Mouse (Mus musculus) small intestine, adult 2 months (tissue): ENCODE measurements around the gene Gm43064. TPM values are rescaled to one million over a fixed set of nuclear protein-coding genes. Genes with fewer than 3 reads are reported as not detected.
"Not testable (repeated sequence)": the region's sequence is repeated elsewhere in the genome, so short reads cannot be mapped to it uniquely, and the experiment has no call there.

ENCODE experiments used
- H3K27ac ChIP-seq: fragments of 200-500 bp; 2 replicates; pipeline ENCODE4 v1.5.1; 2012; ENCODE audit warnings: low read depth, low read length, control low read depth, inconsistent platforms; ENCODE audit not compliant: insufficient read depth
- H3K27me3 ChIP-seq: fragments of 200-500 bp; 2 replicates; pipeline ENCODE4 v1.6.1; 2012; ENCODE audit warnings: mild to moderate bottlenecking, moderate library complexity, low read length, inconsistent platforms; ENCODE audit not compliant: control insufficient read depth, insufficient read depth
- H3K36me3 ChIP-seq: fragments of 200-500 bp; 2 replicates; pipeline ENCODE4 v1.6.1; 2012; ENCODE audit warnings: mild to moderate bottlenecking, low read length, control low read depth, inconsistent platforms; ENCODE audit not compliant: control insufficient read depth, insufficient read depth
- H3K4me1 ChIP-seq: fragments of 200-500 bp; 2 replicates; pipeline ENCODE4 v1.6.1; 2012; ENCODE audit warnings: low read length, inconsistent platforms, mixed read lengths; ENCODE audit not compliant: control insufficient read depth, insufficient read depth, insufficient read length
- H3K4me3 ChIP-seq: fragments of 200-500 bp; 2 replicates; pipeline ENCODE4 v1.5.1; 2012; ENCODE audit warnings: low read depth, mild to moderate bottlenecking, control low read depth, inconsistent platforms, low read length, moderate library complexity
- CTCF ChIP-seq: fragments of 200-500 bp; IDR thresholded peaks from 2 replicates; pipeline ENCODE4 v1.5.1; 2012; ENCODE audit warnings: low read depth, mild to moderate bottlenecking, control low read depth, inconsistent platforms, low read length, moderate library complexity, mixed read lengths; ENCODE audit not compliant: insufficient replicate concordance, insufficient read length; ENCODE audit errors: extremely low read depth
- POLR2A ChIP-seq: fragments of 200-500 bp; IDR thresholded peaks from 2 replicates; pipeline ENCODE4 v1.6.1; 2012; ENCODE audit warnings: low read depth, mild to moderate bottlenecking, control low read depth, inconsistent platforms, low read length, moderate library complexity
- WGBS: fragments of 180-500 bp; shearing (Covaris S2); methylation state at CpG from one replicate; pipeline ENCODE4 v1.1.7; 2018; 5-methylcytosine and 5-hydroxymethylcytosine counted together
- polyA plus RNA-seq: library from polyadenylated mRNA; depleted of rRNA; stranded (reverse); fragments of >200 nt; gene quantifications from 2 replicates; pipeline ENCODE4 v1.2.3, GENCODE M21; 2012

Gm43064 gene
- polyA plus RNA-seq, 1 experiment = not detected

- 68% methylated on average over 3 of the region's 3 CpGs for WGBS
- Histone ChIP-seq H3K4me3 (no peak overlapping the region), H3K4me1 (peaks cover 2% of the 10 kb centered on the region; the same call in 1 of the 2 replicates), H3K27me3 (no peaks in the 10 kb centered on the region), H3K27ac (no peak overlapping the region), H3K36me3 (no peaks in the 10 kb centered on the region)
- TF ChIP-seq CTCF (no peak), POLR2A (no peak)
Observed at GRCm38 (mm10) chr3:103829036-103829435, 19.7 kb downstream of the Gm43064 start.

DNA sequence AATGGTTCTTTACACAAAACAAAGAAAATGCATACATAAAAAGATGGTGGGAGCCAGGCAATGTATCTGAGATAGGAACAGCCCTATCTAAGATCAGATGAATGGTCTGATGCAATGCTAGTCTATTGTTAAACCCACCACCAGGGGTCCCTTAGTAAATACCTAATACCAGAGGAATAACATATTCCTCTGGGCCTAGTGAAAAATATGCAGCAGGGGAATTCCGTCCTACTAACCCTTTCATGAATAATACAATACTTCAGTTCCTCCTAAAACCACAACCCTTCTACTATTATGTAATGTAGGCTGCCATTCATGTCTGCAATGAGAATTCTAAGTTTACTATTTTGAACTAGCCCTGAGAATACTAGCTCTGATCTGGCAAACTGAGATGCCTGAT lies 21.3 kb downstream of the Gm43064 start:
- not testable (repeated sequence) for H3K27ac ChIP-seq, H3K4me3 ChIP-seq, H3K27me3 ChIP-seq, H3K36me3 ChIP-seq, H3K4me1 ChIP-seq
- WGBS = 84% methylated on average over 1 of the region's 1 CpGs

GRCm38 (mm10) chr3:103831146-103831545 lies 21.8 kb downstream of the Gm43064 start:
- Histone ChIP-seq H3K4me1 (peaks cover 6% of the 10 kb centered on the region; the same call in 1 of the 2 replicates), H3K27ac (no peak overlapping the region), H3K4me3 (no peak overlapping the region), H3K27me3 (no peaks in the 10 kb centered on the region), H3K36me3 (no peaks in the 10 kb centered on the region; the same call in 1 of the 2 replicates)
- TF ChIP-seq POLR2A (no peak), CTCF (no peak)
- 81% methylated on average over 7 of the region's 7 CpGs for WGBS

- Histone ChIP-seq H3K27me3 (no peaks in the 10 kb centered on the region), H3K36me3 (no peaks in the 10 kb centered on the region; the same call in 1 of the 2 replicates), H3K4me3 (peak within 1 kb of the TSS; percentile 4; the same call in 1 of the 2 replicates), H3K27ac (peak within 1 kb of the TSS; percentile 76), H3K4me1 (peaks cover 9% of the 10 kb centered on the region; the same call in 1 of the 2 replicates)
- TF ChIP-seq POLR2A (no peak), CTCF (no peak)
Observed at GRCm38 (mm10) chr3:103832426-103832825, 23.1 kb downstream of the Gm43064 start, which contains the start of gene Bcl2l15. TSS of gene Bcl2l15 (plus strand) at chr3:103832601.

DNA sequence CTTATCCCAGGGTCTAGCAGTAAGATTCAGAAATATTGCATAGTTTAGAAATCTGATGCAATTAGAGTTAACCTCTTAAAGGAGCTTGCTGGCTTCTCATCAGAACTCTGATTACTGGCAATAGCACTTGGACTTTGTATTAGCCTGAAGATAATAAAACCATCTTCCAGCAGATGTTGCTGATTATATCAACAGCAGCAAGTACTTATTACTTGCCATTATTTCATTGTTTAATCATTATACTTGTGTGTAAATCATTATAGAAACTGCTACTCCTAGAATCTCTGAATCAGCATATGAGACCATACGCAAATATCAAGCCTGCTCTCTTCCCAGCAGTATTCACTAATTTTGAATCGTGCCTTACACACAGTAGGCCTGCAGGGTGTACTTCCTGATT lies 24.6 kb downstream of the Gm43064 start:
- TF ChIP-seq POLR2A = no peak
- TF ChIP-seq CTCF = no peak
- no peaks in the 10 kb centered on the region for H3K27me3 ChIP-seq
- no peak overlapping the region for H3K4me3 ChIP-seq
- 26% methylated on average over 2 of the region's 2 CpGs for WGBS
- H3K4me1 ChIP-seq = peaks cover 9% of the 10 kb centered on the region; the same call in 1 of the 2 replicates
- peaks cover 3% of the 10 kb centered on the region; the same call in 1 of the 2 replicates for H3K36me3 ChIP-seq
- H3K27ac ChIP-seq = no peak overlapping the region

DNA sequence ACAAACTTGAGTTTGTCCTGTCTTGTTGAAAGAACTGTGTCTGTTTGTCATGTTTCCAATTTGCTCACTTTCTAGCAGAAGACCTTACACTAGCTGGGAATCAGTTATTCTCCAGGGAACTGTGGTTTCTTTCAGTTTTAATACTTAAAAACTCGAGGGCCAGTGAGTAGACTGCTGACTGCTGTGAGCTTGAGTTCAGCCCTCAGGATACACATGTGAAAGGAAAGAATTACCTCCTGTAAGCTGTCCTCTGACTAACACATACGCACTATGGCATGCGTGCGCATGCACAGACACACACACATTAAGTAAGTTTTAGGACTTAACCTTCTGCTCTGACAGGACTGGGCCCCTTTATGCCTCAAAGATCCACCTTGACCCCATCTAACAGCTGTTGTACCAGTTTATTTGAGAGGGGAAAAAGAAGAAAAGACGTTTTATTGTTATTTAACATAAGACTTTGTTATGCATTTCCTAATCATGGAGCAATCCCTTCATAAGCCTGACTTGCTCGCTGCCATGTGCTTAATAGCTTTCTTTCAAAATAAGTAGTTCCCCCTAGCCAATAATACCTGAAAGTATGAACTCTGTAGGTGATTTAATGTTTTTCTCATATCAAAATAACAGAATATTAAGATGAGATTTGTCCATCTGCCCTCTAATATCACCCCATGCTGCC lies 26.0 kb downstream of the Gm43064 start:
- Histone ChIP-seq H3K4me3 (no peak overlapping the region), H3K27ac (no peak overlapping the region), H3K36me3 (peaks cover 7% of the 10 kb centered on the region), H3K27me3 (no peaks in the 10 kb centered on the region), H3K4me1 (peaks cover 9% of the 10 kb centered on the region; the same call in 1 of the 2 replicates)
- TF ChIP-seq POLR2A (no peak), CTCF (no peak)
- WGBS = 76% methylated on average over 6 of the region's 6 CpGs

GRCm38 (mm10) chr3:103835951-103836310 lies 26.6 kb downstream of the Gm43064 start:
- Histone ChIP-seq H3K4me3 (no peak overlapping the region; the same call in 1 of the 2 replicates), H3K4me1 (peaks cover 9% of the 10 kb centered on the region; the same call in 1 of the 2 replicates), H3K27me3 (no peaks in the 10 kb centered on the region), H3K27ac (no peak overlapping the region), H3K36me3 (peaks cover 7% of the 10 kb centered on the region)
- 64% methylated on average over 10 of the region's 10 CpGs for WGBS
- TF ChIP-seq CTCF (no peak), POLR2A (no peak)
